Mouse (Mus musculus) cerebellum, adult 18-20 months (tissue): Measurements from ENCODE around the gene Ankrd53.
"Not testable (repeated sequence)": the region's sequence is repeated elsewhere in the genome, so short reads cannot be mapped to it uniquely, and the experiment has no call there.

Source experiments
- DNase-seq, 2 experiments: peaks; one replicate each; pipeline ENCODE4 v3.0.0; 2021

Gene Ankrd53

DNA sequence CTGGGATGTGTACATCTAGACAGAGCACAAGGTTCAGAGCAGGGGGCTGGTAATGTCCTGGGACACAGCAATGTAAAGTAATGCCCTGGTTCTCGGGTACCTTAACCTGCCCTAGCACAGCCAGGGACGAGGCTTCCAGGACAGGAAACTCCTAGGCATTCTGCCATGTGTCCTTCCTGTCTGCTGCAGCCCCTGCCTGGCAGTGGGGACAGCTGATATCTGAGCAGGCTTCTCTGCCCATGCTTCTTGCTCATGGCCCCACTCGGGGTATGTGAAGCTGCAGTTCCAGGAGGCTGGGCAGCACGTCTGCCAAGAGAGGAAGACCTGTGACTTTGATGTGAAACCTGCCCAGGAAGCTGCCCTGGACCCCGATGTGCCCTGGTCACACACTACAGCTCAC, 6.0 kb downstream of the Ankrd53 start:
- DNase-seq, result no peak

DNA sequence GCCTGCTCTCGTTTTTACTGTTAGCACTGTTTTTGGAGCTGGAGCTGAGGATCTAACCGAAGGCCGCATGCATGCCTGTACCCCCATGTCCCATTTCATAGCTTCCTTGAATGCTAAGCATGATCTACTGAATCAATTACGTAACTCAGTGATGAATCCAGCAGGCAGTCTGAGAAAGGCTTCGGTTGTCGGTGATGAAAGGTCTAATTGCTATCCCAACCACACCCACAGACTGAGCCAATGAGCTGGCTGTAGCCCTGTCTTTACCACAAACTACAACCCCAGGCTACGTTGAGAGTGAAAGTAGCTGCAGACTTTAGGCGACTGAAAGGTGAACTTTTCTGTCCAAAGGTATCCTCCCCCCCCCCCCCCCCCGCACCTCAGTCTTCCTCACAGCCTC, 11.7 kb downstream of the Ankrd53 start:
- no peak for DNase-seq

DNA sequence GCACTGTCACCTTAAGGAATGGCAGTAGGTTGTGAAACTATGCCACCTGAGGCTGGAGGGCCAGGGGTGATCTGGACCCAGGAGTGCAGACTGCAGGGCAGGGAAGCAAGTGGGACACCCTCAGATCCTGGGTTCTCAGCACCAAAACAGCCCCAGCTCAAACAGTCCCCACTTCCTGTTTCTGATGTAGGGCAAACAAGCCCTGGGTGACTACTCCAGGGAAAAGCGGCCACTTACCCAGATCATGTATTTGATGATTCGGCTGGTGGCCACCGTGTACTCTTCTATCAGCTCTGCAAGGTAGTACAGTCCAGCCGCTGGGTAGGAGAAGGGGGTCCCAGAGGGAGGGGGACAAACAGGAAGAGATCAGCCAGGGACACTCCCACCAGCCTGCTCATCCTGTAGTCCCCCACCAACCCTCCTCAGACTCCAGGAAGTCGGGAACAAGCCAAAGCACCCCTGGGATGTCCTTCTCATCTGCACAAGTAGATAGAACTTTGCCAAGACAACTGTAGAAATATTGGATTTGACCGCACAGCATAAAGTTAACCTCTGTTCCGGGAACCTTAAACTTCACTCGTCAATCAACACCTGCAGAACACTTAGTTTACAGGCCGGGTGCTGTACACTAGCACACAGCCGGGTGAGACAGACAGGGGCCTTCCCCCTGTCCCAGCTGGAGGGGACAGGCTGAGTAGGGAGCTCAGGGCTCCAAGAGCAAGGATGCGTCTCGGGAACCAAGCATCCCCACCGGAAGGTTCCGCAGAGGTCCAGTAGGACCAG, 12.5 kb downstream of the Ankrd53 start:
- peak in 1 of 2 experiments; percentile 25 for DNase-seq

DNA sequence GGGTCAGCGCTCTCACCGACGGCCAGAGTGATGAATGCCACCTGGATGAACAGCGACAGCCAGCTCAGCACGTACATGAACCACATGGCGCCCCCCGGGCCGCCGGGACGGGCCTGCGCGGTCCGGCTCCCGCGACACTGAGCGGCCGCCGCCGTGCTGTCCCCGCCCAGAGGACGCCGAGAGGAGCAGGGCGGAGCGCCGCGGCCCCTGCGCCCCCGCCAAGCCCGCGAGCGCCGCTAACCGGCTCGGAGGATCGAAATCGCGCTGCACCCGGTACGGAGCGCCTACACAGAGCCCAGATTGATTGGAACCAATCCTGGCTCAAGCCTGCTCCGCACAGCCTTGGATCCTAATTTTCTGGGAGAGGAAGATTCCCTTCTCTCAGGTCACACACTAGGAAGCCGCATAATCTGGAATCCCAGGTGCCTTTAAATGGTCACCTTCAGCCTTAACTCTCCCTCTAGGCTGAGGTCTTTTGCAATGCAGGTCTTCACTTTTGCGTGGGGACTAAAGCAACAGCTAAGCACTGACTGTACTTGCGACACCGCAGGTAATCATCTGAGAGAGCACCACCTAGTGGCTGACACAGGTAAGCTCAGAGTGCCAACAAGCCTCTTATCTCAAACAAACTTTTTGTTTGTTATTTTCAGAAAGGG, 13.3 kb downstream of the Ankrd53 start, which contains the start of gene Tex261:
Gene Tex261, minus strand, starts transcription at position 176 of the 656 bp plus-strand sequence.
- peak; percentile 92 to 94 for DNase-seq

DNA sequence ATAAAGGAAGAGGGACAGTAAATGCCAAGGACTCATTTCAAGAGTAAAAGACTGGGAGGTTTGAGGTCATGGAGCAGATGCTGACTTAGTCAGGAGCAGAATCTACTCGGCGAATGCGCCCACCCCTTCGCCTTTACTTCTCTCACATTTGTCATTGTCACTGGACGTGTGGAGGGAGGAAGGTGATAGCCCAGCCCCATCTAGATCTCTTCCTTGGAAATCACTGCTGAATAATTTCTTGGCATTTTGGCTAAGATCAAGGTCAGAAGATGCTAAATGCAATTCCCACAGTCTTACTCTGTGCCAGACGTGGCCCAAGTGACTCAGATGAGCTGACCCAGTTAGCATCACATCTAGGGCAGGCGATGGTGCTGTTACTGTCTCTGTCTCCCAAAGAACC, 15.9 kb downstream of the Ankrd53 start:
- DNase-seq, result no peak

DNA sequence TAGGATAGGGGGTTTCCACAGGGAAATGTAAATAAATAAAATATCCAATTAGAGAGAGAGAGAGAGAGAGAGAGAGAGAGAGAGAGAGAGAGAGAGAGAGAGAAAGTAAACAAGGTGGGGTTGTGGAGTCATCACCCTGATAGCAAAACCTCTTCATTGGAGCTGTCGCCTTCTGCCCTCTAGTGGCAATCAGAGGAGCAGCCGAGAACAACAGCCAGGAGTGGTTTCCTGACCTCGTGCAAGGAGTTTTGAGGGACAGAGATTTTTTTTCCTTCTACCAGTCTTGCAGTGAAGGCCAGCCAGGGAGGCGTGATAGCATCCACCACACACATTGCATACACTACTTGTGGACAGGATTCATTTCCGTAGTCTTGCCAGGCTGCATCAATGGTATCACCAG, 16.6 kb downstream of the Ankrd53 start:
- peak; percentile 56 to 58 for DNase-seq

DNA sequence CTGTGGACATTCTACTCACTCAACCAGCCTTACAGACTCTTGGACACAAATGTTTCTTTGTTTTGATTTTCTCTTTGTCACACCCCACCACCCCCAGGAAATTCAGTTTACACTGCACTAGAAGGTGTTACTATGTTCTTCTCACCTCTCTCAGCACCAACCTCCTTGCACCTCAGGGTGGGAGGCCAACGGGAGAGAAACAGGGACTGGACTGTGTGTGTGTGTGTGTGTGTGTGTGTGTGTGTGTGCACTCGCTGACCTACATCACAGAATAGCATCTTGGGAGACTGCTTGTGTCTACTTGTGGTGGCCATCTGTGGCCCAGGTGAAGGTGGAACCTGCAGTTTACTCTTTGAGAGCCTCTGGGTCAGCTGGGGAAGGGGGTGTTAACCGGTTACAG, 24.0 kb downstream of the Ankrd53 start:
- DNase-seq, result no peak

DNA sequence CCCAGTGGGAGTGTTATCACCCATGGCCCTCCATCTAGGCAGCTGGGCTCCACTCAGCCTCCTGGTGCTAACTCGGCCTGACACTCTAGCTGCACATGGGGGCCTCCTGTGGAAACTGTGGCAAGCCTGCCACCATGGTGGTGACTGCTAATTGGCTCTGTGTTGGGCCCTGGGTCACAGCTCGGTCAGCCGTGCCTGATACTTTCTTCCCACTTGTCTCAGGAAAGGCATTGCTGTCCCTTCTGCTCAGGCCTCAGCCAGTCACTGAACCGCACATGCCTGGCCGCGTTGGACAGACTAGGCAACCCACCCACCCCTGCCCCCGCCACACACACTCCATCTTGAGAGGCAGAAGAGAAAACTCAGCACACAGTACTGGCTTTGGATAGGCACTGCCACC, 26.1 kb downstream of the Ankrd53 start:
- no peak for DNase-seq

DNA sequence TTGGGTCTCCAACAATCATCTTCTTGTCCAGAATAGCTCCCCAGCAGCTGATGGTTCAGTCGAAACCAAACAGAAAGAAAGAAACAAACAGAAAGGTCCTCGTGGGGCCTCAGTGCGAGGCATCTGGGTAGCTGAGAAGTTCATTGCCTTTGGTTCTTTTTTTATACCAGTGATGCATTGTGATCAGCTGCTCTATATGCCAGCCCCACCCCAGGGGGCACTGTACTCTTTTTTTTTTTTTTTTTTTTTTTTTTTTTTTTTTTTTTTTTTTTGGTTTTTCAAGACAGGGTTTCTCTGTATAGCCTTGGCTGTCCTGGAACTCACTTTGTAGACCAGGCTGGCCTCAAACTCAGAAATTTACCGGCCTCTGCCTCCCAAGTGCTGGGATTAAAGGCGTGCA, 28.1 kb downstream of the Ankrd53 start:
- not testable (repeated sequence) for DNase-seq

DNA sequence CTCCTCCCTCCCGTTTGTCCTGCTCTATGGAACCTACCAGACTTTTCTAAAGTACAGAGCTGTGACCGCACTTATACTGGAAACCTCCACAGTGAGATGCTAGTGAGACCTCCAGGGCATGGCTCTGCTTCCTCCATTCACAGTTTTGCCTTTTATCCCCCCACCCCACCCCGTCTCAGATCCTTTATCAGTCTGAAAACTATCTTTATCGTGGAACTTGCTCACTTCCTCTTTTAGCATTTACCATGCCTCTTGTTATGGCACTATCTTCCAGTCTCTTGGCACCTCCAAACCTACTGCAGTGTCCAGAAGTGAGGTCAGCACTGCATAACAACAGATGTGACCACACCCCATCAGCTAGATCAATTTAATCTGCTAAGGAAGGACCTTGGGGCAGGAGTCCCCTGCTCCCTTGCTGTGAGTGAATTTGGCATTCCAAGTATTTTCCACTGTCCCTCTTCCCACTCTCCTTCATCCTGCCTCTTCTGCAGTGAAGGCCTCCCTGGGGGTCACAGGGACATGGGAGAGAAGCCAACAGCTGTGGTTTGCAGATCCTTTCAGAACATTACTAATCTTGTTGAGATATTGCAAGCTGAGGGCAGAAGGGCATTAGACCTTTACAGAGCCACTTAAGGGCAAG, 28.9 kb downstream of the Ankrd53 start:
- DNase-seq, result no peak

DNA sequence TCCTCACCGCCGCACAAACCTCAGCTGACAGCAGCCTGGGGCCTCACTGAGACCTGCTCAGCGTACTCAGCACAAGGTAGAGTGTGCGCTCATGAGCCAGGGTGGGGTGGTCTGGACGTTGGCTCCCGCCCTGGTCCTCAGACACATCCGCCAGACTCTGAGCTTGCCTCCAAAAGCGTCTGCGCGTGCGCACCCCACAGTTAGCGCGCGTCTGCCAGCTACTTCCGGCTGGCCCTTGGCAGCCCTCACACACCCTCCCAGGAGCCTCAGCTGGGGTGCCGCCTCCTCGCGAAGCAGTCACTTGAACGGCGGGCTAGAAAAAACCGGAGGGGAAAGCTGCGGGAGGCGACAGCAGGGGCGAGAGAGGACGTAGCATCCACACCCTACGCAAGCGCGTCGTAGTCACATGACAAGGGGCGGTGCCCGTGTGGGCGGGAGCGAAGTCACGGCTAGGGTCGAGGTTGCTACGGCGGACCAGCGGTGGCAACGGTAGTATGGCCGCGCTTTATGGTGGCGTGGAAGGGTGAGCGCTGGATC, 32.4 kb downstream of the Ankrd53 start, which contains the start of gene Nagk:
Gene Nagk, plus strand, starts transcription at position 223 of the 537 bp plus-strand sequence.
- peak; percentile 86 to 92 for DNase-seq

DNA sequence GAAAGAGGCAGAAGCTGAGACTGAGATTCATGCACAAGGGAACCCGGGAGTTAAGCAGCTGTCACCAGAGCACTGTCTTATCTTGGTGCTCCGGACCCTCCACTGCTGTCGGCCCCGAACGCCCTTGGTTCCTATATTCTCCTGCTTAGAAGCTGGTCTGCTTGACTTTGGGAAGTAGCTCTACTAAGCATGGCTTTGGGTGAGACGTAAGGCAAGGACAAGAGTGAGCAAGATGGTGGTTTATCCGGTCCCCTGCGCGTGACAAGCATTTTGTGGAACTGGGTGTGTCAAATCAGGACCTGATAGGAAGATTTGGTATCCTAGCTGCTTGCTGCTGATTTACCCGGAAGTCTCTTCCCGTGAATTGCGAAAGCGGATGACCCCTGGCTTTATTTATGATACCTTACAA, 33.1 kb downstream of the Ankrd53 start:
- DNase-seq, result no peak

DNA sequence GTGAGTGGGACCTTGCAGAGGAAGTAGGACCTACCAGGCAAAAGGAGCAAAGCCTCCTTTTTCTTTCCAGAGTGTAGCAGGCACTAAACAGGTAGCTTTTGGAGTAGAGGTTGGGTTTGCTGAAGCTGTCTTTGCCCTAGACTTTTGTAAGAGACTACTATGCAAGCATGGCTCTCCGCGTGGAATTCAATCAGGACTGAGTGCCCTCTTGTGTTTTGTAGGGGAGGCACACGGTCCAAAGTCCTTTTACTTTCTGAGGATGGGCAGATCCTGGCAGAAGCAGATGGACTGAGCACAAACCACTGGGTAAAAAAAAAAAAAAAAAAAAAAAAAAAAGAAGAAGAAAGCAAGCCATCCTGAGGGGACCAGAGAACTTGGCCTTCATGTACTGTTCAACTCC, 34.2 kb downstream of the Ankrd53 start:
- no peak for DNase-seq

DNA sequence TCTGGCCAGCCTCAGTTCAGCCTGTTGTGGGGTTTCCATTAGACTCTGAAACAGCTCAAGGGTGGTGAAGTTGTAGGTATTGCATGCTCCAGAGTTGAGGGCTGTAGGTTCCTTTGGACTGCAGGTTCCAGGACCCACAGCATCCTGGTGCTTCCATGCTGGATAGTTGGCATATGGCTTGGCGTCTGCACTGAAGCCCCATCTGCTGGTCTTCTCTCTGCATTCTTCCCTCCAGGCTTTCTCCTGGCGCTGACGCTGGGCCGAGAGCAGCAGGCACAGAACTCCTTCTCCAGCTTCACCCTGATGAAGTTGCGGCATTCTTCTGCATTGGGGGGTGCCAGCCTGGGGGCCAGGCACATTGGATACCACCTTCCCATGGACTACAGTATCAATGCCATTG, 39.6 kb downstream of the Ankrd53 start:
- peak; percentile 45 to 59 for DNase-seq

DNA sequence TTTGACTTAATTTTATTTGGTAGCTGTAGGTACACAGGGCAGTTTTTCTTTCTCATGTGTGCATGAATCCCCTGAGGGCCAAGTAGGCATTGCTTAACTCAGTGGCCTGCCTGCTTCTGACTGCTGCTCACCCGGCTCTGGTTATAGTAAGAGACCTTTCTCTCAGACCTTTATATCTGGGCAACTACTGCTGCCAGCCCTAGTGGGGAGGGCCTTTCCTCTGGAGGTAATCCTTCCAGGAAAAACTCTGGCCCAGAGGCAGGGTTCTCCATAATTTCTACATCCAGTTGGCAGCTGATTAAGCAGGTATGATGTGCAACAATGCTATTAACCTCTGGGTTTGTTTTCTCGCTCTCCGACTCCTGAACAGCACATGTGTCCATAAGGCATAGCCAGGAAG, 40.4 kb downstream of the Ankrd53 start:
- no peak for DNase-seq

DNA sequence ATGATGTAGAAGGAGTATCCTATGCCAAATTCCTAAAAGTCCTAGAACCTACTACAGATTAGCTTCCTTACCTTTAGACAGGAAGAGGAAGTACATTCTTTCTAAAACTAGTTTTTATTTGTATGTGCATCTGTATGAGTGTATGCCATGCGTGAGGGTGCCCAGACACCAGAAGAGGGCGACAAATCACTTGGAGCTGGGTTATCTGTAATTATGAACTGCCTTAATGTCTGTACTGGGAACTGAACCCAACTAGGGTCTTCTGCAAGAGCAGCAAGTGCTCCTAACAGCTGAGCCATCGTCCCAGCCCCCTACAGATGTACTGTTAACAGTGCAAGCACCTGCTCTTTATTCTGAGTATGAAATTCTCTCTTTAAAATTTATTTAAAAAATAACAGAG, 53.4 kb downstream of the Ankrd53 start:
- no peak for DNase-seq
